Mouse (Mus musculus) small intestine, adult 2 months (tissue): ENCODE measurements around the gene Gm20388. TPM values are rescaled to one million over a fixed set of nuclear protein-coding genes. Genes with fewer than 3 reads are reported as not detected.
A peak's percentile ranks its signal among the peaks of the same experiment; 100 is the strongest.
"Not testable (repeated sequence)": the region's sequence is repeated elsewhere in the genome, so short reads cannot be mapped to it uniquely, and the experiment has no call there.

ENCODE experiments used
- H3K27ac ChIP-seq: fragments of 200-500 bp; 2 replicates; pipeline ENCODE4 v1.5.1; 2012; ENCODE audit warnings: low read depth, low read length, control low read depth, inconsistent platforms; ENCODE audit not compliant: insufficient read depth
- H3K27me3 ChIP-seq: fragments of 200-500 bp; 2 replicates; pipeline ENCODE4 v1.6.1; 2012; ENCODE audit warnings: mild to moderate bottlenecking, moderate library complexity, low read length, inconsistent platforms; ENCODE audit not compliant: control insufficient read depth, insufficient read depth
- H3K36me3 ChIP-seq: fragments of 200-500 bp; 2 replicates; pipeline ENCODE4 v1.6.1; 2012; ENCODE audit warnings: mild to moderate bottlenecking, low read length, control low read depth, inconsistent platforms; ENCODE audit not compliant: control insufficient read depth, insufficient read depth
- H3K4me1 ChIP-seq: fragments of 200-500 bp; 2 replicates; pipeline ENCODE4 v1.6.1; 2012; ENCODE audit warnings: low read length, inconsistent platforms, mixed read lengths; ENCODE audit not compliant: control insufficient read depth, insufficient read depth, insufficient read length
- H3K4me3 ChIP-seq: fragments of 200-500 bp; 2 replicates; pipeline ENCODE4 v1.5.1; 2012; ENCODE audit warnings: low read depth, mild to moderate bottlenecking, control low read depth, inconsistent platforms, low read length, moderate library complexity
- CTCF ChIP-seq: fragments of 200-500 bp; IDR thresholded peaks from 2 replicates; pipeline ENCODE4 v1.5.1; 2012; ENCODE audit warnings: low read depth, mild to moderate bottlenecking, control low read depth, inconsistent platforms, low read length, moderate library complexity, mixed read lengths; ENCODE audit not compliant: insufficient replicate concordance, insufficient read length; ENCODE audit errors: extremely low read depth
- POLR2A ChIP-seq: fragments of 200-500 bp; IDR thresholded peaks from 2 replicates; pipeline ENCODE4 v1.6.1; 2012; ENCODE audit warnings: low read depth, mild to moderate bottlenecking, control low read depth, inconsistent platforms, low read length, moderate library complexity
- WGBS: fragments of 180-500 bp; shearing (Covaris S2); methylation state at CpG from one replicate; pipeline ENCODE4 v1.1.7; 2018; 5-methylcytosine and 5-hydroxymethylcytosine counted together
- polyA plus RNA-seq: library from polyadenylated mRNA; depleted of rRNA; stranded (reverse); fragments of >200 nt; gene quantifications from 2 replicates; pipeline ENCODE4 v1.2.3, GENCODE M21; 2012

The Gm20388 gene
- polyA plus RNA-seq, 1 experiment = 37.3 TPM

- H3K4me1 ChIP-seq = peaks cover 9% of the 10 kb centered on the region; the same call in 1 of the 2 replicates
- H3K4me3 ChIP-seq = no peak overlapping the region
- 0 out of 2 replicates have a peak overlapping the region, but pooled peaks have one; percentile 12 for H3K27ac ChIP-seq
- no peaks in the 10 kb centered on the region for H3K36me3 ChIP-seq
- no peaks in the 10 kb centered on the region for H3K27me3 ChIP-seq
- TF ChIP-seq CTCF = no peak
- TF ChIP-seq POLR2A = no peak
- 85% methylated on average over 15 of the region's 15 CpGs for WGBS
Measured at GRCm38 (mm10) chr8:120792710-120793109, 882.1 kb downstream of the Gm20388 start.

GRCm38 (mm10) chr8:120795944-120796635 lies 885.4 kb downstream of the Gm20388 start:
- 19% methylated on average over 9 of the region's 9 CpGs for WGBS
- H3K27ac ChIP-seq = peak overlapping the region; percentile 83
- H3K36me3 ChIP-seq = no peaks in the 10 kb centered on the region

GRCm38 (mm10) chr8:120797019-120797727 lies 886.5 kb downstream of the Gm20388 start:
- Histone ChIP-seq H3K36me3 (no peaks in the 10 kb centered on the region), H3K4me1 (peaks cover 9% of the 10 kb centered on the region; the same call in 1 of the 2 replicates), H3K27ac (no peak overlapping the region), H3K27me3 (no peaks in the 10 kb centered on the region), H3K4me3 (no peak overlapping the region)
- TF ChIP-seq CTCF = no peak
- TF ChIP-seq POLR2A = no peak
- WGBS = 80% methylated on average over 9 of the region's 9 CpGs

More at GRCm38 (mm10) chr8:120795944-120796635, 885.4 kb downstream of the Gm20388 start:
- H3K27me3 ChIP-seq = no peaks in the 10 kb centered on the region
- TF ChIP-seq CTCF = peak; percentile 97
- TF ChIP-seq POLR2A = peak; percentile 40
- H3K4me3 ChIP-seq = peak overlapping the region; percentile 32
- H3K4me1 ChIP-seq = peaks cover 9% of the 10 kb centered on the region; the same call in 1 of the 2 replicates

- 12% methylated on average over 17 of the region's 17 CpGs for WGBS
- H3K4me3 ChIP-seq = no peak overlapping the region
- H3K4me1 ChIP-seq = peaks cover 7% of the 10 kb centered on the region; the same call in 1 of the 2 replicates
- H3K27ac ChIP-seq = no peak overlapping the region
- H3K27me3 ChIP-seq = no peaks in the 10 kb centered on the region
- peak; percentile 91 for TF ChIP-seq CTCF
- TF ChIP-seq POLR2A = no peak
- H3K36me3 ChIP-seq = no peaks in the 10 kb centered on the region
Measured at GRCm38 (mm10) chr8:120800308-120800865, 889.7 kb downstream of the Gm20388 start.

- H3K4me1 ChIP-seq, H3K36me3 ChIP-seq, H3K27ac ChIP-seq, H3K27me3 ChIP-seq, H3K4me3 ChIP-seq: not testable (repeated sequence)
- 44% methylated on average over 6 of the region's 6 CpGs for WGBS
Measured at GRCm38 (mm10) chr8:120803661-120804375, 893.2 kb downstream of the Gm20388 start.

- TF ChIP-seq POLR2A (no peak), CTCF (no peak)
- Histone ChIP-seq H3K4me1 (no peaks in the 10 kb centered on the region; the same call in 1 of the 2 replicates), H3K4me3 (no peak overlapping the region), H3K27me3 (no peaks in the 10 kb centered on the region), H3K27ac (no peak overlapping the region), H3K36me3 (no peaks in the 10 kb centered on the region)
- WGBS = 80% methylated on average over 3 of the region's 3 CpGs
Measured at GRCm38 (mm10) chr8:120804741-120805140, 894.1 kb downstream of the Gm20388 start.
